Mouse (Mus musculus) spleen, postnatal 14 days (tissue): ENCODE measurements around the gene Lrmda.

Experiments
- DNase-seq, 2 experiments: peaks; one replicate each; pipeline ENCODE4 v3.0.0; 2021 to 2022; ENCODE audit warnings: low spot score in 2 of 2

Gene Lrmda

DNA sequence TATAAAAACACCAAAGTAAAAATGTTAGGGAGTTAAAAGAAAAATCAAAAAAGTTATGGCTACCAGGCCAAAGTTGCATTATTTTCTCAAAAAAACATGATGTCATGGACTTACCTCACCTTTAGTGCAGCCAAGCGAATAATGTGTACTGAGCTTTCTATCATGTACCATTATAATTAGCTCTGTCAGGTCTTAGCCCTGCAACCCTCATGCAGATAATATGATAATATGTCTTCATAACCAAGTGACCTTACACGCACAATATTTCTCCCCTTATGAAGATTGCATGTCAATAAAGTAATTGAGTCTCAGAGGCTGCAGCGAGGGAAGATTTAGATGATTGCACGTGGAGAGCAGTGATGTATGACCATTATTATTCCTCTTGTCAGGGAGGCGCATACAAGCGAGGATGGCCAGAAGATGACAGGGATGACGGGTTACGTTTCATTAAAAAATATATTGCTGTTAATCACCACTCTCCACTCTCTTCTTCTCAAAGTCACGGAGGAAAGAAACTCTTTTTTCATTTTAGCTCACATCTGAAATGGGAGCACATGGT, 911.1 kb downstream of the Lrmda start:
- no peak for DNase-seq

- no peak for DNase-seq
Measured at GRCm38 (mm10) chr14:22931114-22931822, 911.8 kb downstream of the Lrmda start.

DNA sequence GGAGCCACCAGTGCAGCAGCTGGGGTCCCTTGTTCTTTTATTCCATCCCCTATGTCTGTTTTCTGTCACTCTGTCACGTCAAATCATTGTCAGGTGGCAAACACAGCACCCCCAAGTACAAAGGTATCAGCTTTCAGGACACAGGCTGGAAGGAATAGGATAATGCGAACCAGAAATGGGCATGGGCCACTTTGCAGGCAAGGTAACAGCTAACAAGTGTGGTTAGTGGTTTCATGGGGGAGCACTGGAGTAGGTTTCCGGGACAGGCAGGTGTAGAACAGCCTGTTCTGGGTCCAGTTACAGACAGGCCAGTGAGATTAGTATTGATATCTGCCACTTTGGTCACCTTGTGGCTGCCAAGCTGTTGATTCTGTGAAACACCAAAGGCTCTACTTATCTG, 917.2 kb downstream of the Lrmda start:
- DNase-seq: no peak

GRCm38 (mm10) chr14:22940576-22940975, 921.1 kb downstream of the Lrmda start:
- DNase-seq: no peak

- DNase-seq: no peak
Measured at GRCm38 (mm10) chr14:22942569-22942968, 923.1 kb downstream of the Lrmda start.

- DNase-seq: no peak
Measured at GRCm38 (mm10) chr14:22949466-22949865, 930.0 kb downstream of the Lrmda start.

DNA sequence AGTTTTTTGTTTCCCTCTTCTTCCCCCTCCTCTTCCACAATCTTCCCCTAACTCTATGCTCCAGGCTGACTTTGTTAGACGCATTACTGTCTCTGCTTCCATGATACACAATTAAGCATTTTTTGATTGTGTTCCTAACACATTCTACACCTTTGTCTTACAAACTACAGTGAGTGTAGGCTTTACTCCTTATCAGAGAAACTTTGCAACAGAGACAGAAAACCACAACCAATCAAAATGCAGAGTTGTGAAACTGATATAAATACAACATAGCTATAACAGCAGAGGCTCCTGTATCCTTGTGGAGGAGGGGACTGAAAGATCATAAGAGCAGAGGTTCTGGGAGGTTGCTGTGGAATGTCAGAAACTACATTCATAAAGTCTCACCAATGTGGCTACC, 933.5 kb downstream of the Lrmda start:
- no peak for DNase-seq

DNA sequence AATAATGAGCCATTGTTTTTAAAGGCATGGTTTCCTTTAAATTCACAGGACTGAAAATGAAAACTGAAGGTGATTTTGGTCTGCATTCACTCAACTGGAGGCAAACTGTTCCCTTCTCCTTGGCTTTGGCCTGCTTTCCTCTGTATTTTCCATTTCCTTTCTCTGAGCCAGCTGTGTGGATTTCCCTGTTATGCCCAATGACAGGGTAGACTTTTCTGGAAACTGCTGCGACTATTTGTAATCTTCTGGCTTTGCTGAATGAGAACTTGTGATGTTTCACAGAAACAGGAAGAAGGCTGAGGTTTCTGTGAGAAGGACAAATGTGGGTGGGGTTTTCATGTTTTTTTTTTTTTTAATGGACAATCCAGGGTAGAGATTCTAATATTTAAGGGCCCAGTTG, 940.7 kb downstream of the Lrmda start:
- DNase-seq: no peak

GRCm38 (mm10) chr14:22964796-22965660, 945.5 kb downstream of the Lrmda start:
- DNase-seq: no peak

DNA sequence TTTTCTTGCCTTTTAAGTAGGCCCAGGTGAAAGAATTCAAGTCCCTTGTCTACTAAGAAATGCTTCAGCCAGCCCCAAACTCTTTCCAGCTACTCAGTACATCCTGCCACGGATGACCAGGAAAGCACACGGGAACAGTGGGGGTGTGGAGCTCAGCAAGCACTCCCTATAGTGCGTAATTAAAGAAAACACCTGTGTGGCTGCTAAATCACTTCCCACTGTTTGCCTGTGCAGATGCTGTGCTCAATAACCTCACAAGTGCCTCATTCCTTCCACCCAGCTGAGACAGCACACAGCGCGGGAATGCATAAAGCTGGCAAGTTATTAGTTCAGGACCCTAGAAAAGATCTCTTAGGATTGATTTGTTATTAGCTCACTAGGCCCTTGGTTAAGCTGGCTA, 949.2 kb downstream of the Lrmda start:
- no peak for DNase-seq

DNA sequence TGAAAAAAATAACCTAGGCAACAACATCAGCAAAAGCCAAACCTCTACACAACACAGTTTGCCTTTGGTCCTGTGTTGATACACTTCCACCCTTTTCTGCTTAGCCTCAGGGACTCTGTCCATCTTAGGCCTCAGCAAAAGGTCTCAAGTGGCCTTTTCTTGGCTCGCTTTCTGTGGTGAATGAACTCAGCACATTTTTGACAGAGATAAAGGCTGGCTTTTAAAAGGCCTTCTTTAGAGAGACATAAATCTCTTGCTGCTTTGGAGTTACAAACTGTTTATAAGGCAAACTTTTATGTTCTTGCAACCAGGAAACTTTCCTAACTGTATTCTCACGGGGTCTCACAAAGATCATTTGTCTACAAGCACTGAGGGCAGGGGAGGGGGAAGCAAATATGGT, 967.2 kb downstream of the Lrmda start:
- DNase-seq: no peak

- no peak for DNase-seq
Measured at GRCm38 (mm10) chr14:22988090-22988669, 968.7 kb downstream of the Lrmda start.

GRCm38 (mm10) chr14:22995184-22995935, 975.8 kb downstream of the Lrmda start:
- DNase-seq: no peak

DNA sequence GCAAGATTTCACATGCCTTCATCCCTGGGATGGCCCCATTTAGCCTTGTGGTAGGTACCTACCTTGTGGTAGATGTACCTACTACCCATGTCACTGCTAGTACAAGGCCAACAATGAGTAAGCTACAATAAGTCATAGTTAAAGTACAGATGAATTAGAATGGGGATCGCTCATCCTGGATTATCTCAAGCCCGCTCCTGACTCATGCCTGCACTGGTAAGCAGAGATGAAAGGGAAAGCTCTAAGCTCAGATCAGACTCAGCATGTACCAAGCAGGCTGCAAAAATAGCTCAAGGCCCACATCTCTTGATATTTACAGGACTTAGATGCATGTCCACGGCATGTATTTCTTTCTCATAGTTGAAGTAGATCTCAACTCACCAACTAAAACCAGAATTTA, 979.4 kb downstream of the Lrmda start:
- DNase-seq: no peak

DNA sequence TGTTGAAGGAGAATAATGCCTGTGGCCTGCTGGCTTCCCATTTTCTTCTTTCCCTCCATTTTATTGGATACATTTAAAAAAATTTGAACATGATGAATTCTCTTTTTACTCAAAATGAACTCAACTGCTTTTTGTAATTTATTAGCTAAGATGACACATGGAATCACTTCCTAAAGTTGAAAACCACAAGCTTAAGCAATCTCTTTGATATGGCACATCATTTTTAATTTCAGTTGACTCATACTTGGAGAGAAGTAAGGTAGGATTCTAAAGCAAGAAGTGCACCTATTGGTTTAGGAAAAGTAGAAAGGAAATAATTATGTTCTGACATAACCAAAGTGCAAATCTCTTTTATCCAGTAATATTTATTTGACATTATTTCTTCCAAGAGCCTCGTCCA, 992.5 kb downstream of the Lrmda start:
- DNase-seq: no peak

GRCm38 (mm10) chr14:23014747-23015286, 995.3 kb downstream of the Lrmda start:
- DNase-seq: no peak

- DNase-seq: no peak
Measured at GRCm38 (mm10) chr14:23015321-23016067, 996.0 kb downstream of the Lrmda start.

DNA sequence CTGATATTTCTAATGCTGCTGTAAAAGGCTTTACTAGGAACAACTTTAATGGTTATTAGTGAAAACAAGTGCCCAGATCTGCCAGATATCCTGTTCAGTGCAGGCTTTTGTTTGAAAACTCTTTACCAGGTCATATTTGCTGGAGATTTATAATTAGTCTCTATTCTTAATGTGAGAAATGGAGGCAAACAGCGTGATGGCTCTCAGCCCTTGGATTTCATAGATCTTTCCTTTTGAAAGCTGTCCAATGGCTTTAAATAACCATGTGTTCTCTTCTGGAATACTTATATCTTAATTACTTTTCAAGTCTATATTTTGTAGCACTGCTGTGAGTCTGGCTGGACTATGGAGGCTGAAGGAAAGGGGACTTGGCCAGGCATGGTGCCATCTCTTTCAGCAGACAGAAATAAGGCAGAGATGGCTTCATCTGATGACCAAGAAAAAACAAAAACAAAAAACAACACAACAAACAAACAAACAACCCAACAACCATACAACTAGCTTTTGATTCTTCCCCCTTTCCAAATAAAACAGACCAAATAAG, 996.6 kb downstream of the Lrmda start:
- no peak for DNase-seq

- DNase-seq: no peak
Measured at GRCm38 (mm10) chr14:23041002-23041401, 1021.5 kb downstream of the Lrmda start.

DNA sequence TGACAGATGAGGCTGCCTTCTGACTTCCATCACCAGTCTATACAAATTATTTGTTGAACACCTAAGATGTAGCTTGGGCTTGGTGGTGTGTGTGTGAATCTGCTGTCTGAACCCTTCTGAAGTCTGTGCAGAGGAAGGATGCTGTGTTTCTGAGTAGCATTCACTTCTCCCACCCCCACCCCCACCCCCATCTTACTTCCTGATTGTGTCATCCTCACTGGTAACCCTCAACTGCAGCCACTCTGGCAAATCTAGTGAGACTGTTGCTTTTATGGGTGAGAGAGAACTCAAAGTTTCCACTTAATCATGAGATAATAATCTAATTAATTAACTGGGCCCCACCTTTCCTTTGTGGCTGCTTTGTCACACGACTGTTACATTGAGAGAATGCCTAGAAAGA, 1025.8 kb downstream of the Lrmda start:
- DNase-seq: no peak
